Mouse (Mus musculus) brain, embryonic 18.5 days (tissue): ENCODE measurements at regions not wholly inside any gene's neighbourhood (a gene's known extent, or its start where the extent isn't known, plus 50 kb on each side); places are given as distances from the start of the nearest gene placed in this dataset.
"Not testable (repeated sequence)": the region's sequence is repeated elsewhere in the genome, so short reads cannot be mapped to it uniquely, and the experiment has no call there.

ENCODE experiments used
- DNase-seq: peaks from one replicate; pipeline ENCODE4 v3.0.0-alpha.2; 2012; ENCODE audit warnings: low read depth, low spot score

DNA sequence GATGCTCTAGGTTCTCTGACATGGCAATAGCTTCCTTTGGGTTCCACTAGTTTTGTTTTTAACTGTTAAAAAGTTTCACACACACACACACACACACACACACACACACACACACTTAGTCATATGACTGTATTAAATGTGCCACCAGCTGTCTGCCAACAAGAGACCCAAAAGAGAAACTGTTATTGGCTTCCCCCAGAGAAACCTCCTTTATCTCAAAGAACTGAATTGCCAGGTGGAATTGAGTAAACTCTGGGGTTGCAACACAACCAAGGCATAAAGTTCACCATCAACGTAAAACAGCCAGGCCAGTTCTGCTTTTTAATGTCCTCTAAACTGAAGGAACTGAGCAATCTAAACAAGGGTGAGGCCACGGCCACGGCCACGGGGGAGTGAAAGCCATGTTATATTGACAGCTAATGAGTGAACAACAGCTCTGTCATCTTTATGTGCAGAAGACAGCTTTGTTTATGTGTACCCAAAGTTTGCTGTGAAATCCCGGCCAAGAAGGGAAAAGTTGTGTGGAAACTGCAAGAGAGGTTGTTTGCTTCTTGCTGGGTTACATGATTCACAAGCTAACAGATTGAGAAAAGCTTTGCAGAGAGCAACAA is 69.3 kb downstream of the Btg1 start:
- no peak for DNase-seq

DNA sequence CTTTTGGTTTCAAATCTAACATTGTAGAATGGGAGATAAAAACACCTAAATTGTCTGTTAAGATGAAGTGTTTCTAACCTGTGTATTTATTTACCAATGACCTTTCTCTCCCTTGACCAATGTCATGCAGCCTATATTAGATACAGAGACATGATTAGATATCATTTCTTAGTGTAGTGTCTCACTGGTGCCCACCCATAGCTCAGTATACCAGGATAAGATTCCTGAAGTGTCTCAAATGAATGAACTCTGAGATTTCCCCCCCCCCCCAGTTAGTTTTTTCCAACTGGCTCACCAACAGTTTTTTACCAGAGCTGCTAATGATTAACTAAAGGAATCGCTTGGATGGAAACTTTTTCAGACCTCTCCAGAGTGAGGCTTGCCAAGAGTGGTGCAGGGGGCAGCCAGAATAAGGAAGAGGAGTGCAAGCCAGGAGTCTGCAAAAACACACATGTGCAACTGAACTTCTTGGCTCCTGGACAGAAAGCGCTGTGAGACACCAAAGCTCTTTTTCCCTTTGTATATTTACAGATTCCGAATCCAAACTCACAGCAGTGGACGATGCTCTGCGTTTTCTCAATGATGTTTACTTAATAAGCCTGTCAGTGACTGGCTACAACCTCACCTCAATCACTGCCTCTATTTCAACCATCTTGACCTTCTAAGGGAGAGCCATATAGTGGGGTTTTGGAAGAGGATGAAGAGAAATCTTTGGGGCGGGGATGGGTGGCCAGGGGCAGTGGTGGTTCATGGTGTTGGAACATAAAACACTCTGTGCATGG is 70.0 kb downstream of the Btg1 start:
- DNase-seq: peak; percentile 26

DNA sequence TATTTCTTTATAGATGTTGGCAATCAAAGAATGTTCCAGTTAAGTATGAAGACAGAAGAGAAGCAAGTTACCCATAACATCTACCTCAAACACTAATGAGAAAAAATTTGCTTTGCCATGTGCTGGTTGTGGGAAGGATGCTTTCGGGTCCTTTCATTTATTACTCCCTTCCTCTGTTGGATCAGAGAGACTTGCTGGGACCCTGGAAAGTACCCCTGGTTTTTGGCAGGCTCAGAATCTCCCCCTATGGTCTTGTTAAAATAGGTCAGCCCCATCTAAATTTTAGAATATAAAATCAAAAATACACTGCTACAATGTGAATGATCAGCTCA is 70.6 kb downstream of the Btg1 start:
- no peak for DNase-seq

DNA sequence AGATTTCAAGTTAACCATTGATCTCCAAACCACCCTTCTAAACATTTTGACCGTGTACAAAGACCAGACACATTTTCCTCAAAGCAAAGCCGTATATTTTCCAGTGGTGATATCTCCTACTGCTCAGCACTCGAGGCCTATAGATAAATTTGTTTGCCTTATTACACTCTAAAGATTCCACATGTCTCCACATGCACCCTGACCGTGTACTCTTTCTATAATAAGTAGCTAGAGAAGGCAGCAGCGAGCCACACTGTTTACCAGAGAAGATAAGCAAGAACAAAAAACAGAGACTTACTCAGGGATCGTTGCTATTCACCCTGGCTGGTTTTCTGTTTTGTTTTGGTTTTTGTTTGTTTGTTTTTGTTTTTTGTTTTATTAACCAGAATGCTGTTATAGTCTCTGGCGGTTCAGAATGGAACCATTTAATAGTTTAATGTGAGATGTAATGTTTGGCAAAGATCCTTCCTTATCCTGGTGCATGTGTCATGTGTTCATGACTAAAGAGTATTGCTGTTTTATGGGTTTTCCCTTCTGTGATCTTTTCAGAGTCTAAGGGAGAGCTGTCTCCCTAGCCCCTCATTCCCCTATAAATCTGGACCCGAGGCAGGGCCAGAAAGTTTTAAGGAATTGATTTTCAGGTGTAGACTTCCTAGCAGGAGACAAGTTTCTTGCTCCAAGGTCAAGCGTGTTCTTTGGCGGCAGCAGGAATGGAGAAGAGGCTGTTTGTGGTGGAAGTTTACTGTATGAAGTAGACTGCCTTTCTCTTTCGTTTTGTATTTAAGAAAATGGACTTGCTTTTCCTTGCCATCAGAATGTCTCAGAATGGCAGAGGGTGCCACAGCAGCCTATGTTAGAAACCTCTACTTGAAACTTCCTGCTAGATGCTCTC is 73.4 kb downstream of the Btg1 start:
- no peak for DNase-seq

DNA sequence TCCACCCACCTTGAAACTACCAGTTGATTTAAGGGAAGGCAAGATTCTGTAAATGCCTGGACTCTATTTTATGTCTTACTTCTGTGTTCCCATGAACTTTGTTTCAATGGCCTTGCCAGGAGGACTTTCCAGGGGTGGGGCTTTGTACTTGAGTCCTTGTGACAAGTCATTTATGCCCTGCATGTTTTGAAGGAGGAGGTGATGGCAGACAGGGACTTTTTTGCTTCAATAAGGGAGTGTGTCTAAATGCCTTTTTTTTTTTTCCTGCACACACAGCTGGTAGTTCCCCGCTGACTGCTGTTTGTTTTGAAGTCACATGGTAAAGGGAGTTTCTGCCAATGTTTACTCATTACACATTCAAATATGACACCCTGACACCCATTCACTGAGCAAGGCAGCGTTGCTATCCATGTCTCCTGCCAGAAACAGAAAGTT is 74.1 kb downstream of the Btg1 start:
- DNase-seq: peak; percentile 51

DNA sequence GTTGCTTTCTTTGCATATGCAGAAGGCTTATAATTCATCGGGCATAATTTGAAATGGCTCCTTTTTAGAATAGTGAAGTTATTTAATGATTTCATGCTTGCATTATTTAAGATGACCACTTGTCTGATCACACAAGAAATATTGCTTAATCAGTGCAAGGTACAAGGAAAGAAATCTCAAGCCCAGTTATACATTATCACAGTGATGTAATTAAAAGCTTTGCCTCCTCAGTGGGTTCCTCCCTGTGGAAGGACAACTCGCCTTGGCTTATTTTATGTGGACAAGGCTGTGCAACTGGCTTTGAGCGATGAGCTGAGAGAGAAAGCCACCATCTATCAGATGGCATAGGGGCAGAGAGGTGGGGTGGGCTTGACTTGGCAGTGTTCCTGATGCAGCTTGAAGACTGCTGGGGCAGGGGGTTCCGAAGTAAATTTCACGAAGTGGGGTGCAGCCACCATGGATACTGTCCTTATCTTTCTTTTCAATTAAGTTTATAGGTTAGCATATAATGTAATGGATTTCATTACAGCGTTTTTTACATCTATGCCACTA is 74.6 kb downstream of the Btg1 start:
- no peak for DNase-seq

DNA sequence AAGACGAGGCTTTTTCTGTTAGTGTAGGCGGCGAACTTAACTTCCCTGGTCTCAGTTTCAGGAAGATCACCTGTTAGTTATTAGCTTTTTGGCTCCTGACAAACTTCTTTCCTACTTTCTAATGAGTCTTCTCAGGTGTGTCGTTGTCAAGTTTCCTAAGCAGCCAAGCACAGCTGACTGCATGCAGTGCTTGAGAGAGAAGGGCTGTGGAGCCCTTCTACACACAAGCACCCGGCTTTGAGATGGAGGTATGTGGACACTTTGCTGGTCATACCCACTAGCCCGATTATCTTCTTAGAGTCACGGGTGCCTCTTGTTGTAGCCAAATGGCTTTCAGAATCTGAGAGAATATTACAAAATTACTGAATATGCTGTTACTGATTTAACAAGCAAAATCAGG is 76.0 kb downstream of the Btg1 start:
- no peak for DNase-seq

DNA sequence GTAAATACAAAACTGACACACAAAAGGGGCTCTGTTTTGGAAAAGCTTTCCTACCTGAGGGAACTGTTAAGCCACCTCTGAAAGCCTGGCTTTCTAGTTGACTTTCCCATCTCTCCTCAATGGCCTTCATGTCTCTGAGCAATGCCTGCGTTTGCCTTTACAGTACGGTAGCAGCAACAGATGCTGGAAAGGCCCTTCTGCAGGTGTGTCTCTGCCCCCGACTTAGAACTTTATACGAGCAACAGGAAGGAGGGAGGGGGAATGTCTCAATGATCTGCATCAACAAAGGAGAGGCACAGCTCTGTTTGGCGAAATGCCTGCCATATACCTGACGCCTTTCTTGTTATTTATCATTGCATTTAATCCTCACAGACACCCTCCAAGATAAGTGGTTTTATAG is 77.0 kb downstream of the Btg1 start:
- no peak for DNase-seq

DNA sequence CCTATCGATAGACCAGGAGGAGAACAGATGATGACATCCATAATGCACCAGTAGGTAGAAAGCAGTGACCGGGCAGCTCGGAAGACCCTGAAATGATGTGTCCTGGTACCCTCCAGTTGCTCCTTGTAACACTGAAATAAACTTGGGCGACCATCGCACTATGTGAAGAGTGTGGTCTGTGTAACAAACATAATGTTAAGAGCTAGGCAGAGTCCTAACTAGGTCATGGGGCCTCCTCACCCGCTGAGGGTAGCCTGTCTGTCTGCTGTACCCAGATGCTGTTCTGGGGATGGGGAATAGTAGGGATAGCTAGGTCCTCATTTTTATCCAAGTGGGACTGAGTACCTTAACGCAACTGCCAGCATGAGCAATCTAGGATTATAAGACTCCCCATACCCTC is 79.8 kb downstream of the Btg1 start:
- DNase-seq: no peak

DNA sequence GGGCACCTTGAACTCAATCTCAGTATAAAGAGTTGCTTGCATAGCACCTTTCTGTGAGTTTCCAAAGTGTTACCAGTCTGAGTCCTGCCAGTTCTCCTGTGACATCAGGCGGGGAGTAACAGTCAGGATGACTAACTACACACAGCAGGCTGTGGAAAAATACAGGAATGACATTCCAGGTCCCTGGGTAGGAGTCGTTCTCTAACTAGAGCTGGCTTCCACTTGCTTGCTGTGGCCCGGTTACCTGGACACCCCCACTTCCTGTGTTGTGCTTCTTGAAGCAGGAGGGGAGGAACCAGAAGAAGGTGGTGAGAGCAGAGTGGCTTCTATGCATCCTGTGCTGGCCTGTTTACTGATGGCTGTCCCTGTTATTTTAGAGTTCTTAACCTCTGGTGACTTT is 81.0 kb downstream of the Btg1 start:
- DNase-seq: no peak

DNA sequence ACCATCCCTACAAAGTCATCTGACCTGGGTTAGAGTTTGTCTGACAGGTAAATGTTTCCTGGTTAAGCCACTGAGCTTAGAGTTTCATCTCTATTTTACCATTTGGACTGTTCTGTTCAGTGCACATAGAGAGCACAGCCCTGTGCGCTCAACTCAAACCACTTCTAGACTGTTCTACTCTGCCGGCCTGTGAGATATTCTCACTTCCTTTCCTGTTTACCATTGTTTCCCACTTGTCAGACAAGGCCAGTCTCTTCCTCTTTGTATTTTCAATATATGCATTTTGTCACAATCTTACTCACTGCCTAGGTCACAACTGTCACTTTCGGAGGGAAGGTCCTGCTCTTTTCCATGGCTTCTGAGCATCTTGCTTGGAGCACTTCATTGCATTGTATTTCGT is 89.8 kb downstream of the Btg1 start:
- DNase-seq: no peak

DNA sequence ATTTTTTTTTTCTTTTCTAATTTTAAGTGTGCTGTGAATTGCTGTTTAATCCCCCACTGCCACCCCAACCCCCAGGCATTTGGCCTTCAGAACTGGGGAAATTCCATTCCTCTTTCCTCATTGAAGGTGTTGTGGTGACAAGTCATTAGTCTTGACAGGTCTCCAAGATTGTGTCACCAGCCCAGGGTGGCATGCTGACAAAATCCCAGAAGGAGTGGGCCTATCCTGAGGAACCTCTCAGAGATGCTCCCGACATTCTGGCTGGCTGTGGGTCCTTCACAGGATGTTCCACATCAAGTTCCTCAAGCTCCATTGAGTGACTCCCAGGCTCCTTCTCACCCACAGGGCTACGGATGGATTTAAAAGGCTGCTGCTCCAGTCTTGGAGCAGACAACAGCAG is 91.7 kb downstream of the Btg1 start:
- no peak for DNase-seq

DNA sequence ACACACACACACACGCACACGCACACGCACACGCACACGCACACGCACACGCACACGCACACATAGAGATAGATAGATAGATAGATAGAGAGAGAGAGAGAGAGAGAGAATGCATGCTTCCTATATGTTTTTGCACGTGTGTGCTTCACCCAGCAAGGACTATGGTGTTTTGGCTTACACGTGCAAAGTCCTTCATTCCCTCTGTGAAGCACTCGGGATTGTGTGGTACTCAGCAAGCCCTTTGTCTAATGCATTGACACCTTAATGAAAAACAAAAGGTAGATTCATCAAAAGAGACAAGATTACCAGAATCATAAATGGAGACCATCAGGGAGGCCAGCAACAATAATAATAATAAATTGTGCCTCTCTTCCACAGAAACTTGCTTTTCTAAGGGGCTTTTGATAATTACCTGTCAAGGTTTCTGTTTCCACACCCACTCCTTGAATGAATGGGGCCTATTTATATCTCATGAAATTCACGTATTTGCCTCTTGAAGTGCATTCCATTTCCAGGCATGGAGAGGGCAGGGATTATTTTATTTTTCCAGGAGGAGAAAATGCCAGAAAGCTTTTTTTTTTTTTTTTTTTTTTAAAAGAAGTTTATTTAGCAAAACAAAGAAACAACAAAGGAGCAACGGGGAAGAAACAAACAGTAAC is 93.0 kb downstream of the Btg1 start:
- no peak for DNase-seq

DNA sequence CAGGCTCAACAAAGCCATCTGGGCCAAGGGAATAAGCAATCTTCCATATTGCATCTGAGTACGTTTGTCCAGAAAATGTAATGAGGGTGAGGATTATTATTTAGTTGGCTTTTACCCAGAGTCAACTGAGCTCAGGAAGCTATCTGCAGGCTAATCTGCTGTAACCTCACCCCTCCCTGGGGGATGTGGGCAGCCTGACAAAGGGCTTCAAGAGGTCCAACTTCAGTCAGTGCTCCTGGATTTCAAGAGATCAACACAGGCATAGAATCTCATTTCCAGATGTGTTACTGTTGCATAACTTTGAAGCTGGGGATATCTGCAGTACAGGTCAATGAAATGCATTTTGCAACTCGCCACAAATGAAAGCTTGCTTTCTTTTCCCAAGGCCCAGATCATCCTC is 95.2 kb downstream of the Btg1 start:
- DNase-seq: no peak

DNA sequence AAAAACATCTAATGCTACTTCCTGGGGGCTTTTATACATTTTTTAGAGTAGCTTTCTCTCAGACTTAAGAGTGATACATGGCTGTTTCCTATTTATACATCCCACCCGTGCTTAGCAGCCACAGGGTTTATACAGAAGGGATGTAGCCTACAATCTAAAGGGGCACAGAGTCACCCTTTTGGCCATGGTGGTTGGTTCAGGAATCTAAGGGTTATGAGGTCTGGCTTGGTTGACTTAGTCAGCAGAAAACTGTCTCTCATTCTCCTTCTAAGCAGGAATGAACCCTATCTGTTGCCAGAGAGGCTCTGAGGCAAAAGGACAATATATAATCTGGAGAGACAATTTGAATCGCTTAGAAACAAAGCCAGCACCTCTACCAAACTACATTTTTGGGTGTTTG is 97.9 kb downstream of the Btg1 start:
- no peak for DNase-seq

DNA sequence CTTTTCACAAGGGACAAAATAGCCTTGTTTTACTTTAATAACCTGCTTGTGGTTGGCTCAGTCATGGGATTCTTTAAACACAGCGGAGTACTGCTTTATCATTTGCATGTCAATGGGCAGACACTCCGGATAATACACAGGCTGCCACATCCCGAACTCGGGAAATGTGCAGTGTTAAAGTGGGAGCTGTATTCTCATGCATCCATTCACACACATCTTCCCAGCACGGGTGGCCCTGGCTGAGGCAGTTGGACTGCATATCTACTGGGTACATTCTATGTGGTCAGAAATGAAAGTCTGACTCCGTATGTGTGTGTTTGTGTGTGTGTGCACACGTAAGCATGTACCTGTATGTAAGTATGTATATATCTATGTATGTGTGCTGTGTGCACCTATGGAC is 100.5 kb downstream of the Btg1 start:
- no peak for DNase-seq

DNA sequence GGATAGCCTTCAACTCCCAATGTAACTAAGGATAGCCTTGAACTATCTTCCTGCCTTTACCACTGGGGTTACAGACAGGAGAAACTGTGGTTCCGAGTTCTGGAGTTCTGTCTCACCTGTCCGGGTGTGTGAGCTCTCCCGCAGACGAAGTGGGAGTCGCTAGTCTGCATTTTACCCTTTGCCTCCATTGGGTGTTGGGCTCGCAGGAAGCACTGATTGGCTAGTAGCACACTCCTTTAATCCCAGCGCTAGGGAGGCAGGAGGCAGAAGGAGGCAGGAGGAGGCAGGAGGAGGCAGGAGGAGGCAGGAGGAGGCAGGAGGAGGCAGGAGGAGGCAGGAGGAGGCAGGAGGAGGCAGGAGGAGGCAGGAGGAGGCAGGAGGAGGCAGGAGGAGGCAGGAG is 101.9 kb downstream of the Btg1 start:
- not testable (repeated sequence) for DNase-seq

DNA sequence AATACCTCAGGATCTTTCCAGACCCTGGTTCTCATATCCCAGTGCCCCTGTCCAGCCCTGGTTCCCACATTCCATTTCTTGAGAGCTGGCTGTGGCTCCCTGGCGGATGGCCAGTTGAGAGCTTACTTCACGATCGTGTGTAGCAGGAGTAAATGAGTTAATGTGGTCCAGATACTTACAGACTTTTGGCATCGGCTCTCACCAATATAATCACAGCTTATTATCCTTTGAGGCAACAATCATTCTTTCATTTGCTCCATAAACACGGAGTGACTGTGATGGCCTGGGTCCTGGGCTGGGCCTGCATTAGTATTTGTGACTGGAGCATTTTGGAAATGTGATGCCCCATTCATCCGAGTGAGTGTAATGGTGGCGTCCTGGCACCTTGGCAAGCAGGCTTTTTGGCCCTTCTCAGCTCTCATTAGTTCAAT is 103.5 kb downstream of the Btg1 start:
- peak; percentile 50 for DNase-seq

DNA sequence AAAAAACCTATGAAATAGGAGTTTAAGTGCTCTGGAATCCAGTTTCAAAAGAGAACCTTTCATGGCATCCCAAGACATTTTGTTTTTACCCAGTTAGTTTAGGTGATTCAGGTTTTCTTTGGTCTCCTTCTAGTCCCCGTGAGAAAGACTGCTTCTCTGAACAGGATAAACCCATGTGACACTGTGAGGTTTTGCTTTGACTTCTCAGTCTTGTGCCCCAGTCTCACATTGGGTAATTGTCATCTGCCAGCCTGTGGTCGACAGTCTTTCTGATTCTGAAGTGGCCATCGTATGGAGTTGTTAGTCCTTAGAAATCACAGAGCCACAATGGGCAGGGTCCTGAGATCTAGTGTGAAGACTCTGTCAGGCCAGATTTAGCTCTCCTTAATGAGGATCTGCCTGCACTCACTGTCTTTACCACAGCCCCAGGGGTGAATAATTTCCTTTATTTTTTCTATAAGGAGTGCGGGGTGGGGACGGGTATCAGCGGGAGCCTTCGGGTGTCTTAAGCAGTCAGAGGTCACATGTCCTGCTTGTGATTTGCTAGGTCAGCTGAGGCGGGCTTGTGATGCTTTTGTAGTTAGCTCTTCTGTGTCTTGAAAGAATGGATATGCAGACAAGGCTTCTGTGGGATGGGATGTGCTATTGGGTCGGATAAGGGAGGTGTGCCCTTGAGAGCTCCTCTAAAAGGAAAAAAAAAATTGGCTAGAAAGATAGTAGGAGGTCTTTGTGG is 104.3 kb downstream of the Btg1 start:
- DNase-seq: no peak

DNA sequence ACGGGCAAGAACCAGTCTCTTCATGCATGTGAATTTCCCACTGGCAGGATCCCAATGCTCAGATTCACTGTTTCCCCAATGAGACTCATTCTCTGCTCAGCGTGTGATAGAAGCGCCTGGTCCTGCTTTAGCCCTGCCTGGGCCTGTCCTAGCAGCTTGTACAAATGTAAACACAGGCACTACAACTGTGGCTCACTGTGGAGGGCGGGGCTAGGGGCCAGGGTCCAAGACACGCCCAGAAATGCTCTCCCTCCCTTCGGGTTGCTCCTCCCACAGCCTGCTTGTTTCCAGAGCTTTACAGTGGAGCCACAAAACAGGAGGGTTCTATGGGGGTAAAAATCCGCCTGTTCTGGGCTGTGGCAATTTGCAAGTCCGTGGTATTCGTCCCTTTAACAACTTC is 105.7 kb downstream of the Btg1 start:
- DNase-seq: no peak

DNA sequence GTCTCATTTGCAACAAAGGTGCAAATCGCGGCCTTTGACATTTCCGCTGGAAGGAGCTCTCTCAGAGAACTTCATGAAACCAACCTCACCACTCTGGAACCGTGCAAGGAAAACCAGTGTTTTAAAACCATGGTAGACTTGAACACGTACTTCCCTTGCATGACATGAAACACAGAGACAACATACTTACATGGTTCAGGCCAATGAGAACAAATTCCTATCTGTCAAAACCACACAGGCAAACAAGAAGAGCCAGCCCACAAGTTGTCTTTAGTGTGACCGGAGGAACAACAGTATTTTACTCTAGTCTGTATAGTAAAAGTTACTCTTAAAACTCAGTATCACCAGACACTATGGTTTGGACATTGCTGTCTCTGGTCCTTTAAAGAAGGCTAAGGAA is 106.3 kb downstream of the Btg1 start:
- DNase-seq: no peak
